Mouse (Mus musculus) monocyte, adult 5-6 weeks (primary cell): ENCODE results near the gene Faf1. TPM values are rescaled to one million over a fixed set of nuclear protein-coding genes. Genes with fewer than 3 reads are reported as not detected.
A peak's percentile ranks its signal among the peaks of the same experiment; 100 is the strongest.

Experiments used
- ATAC-seq: fragments of 153-309, 156-312 bp; replicated peaks from 2 replicates; pipeline ENCODE4 v1.8.0; 2017; ENCODE audit warnings: mild to moderate bottlenecking; ENCODE audit not compliant: low TSS enrichment, insufficient number of reproducible peaks, severe bottlenecking, poor library complexity, low FRiP score
- total RNA-seq: library from RNA; stranded (forward); fragments of 200-1000, 200-491, 200-594 nt; gene quantifications from 3 replicates; pipeline ENCODE4 v1.2.3, GENCODE M21; 2017

Gene Faf1
- total RNA-seq, 1 experiment from 2014 or later: 38.0 TPM

DNA sequence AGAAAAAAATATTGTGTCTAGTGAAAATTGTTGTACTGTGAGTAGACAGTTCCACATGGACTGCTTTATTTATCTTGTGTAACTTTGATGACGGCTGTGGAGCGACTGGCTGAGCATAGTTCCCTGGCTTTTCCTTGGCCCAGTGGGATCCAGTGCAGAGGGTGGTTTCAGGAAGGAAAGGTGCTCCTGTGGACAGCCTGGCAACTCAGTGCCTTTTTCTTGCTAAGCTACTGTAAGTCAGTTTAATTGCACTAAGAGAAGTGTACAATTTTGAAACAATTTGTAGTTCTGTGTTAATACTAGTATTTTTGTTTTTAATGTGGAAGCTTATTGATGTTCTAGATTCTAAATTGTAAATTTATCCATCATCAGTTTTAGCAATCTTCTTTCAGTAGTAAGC is 83.5 kb downstream of the Faf1 start:
- ATAC-seq: no peak

DNA sequence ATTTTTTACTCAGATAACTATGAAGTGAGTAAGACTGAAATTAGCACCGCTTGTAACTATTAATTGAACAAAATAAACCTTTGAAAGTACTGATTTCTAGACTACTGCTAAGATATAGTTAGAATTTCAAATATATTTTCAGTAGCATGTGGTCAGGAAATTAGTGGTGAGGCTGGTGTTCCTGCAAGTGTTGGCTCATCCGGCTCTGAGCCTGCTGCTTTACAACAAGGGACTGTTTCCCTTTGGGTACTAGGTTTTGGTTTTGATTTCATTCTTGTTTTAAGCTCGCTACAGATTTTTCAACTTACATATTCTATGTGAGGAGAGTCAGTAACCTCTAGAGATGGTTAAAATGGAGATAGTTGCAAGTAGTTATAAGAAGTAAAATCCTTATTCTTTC is 84.1 kb downstream of the Faf1 start:
- 0 out of 2 replicates have a peak, but pooled peaks have one; percentile 56 for ATAC-seq

DNA sequence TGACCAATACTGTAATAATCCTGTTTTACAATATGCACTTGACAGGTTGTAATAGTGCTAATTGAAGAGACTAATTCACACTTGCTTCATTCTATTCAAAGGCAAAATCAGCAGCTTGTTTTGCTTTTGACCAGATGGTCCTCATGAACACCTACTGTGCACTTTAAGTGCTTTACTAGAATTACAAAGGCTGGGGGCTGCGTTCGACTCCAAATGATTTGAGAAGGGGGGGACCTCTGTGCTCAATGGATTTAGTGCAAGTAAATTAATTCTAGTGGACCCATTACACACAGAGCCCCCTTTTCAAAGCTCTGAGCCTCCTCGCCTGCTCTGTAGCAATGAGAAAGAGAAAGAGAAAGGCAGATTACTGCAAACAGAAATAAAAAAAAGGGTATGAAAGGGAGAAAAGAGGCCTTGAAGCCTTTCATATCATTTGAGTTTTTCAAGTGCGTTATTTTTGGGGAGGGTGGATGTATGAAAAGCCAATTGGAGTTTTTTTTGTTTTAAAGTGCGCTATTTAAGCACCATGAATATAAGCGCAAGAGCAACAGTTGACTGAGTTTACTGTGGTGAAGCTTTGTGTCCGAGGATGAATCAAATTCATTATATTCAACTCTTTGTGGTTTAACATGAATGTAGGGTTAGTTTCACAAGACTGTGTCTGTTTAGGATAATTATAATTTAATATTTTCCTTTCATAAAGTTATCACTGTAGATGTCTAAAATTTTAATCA is 86.5 kb downstream of the Faf1 start:
- ATAC-seq: no peak

DNA sequence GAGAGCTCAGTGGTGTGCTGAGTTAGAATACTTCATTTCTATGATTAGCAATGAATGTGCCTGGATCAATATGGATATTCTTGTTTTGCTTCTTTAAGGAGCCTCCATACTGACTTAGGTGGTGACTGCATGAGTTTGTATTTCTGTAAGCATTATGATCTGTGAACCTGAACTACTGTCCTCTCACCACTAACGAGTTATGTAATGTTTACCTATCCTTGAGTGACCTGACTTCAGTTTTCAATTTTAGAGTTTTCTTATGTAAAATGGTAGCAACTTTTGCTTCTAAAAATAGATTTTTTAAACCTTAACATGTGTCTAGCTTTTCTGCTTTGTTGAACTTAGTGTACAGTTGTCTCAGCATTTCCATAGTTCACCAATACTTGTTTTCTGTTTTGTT is 92.7 kb downstream of the Faf1 start:
- ATAC-seq: no peak

DNA sequence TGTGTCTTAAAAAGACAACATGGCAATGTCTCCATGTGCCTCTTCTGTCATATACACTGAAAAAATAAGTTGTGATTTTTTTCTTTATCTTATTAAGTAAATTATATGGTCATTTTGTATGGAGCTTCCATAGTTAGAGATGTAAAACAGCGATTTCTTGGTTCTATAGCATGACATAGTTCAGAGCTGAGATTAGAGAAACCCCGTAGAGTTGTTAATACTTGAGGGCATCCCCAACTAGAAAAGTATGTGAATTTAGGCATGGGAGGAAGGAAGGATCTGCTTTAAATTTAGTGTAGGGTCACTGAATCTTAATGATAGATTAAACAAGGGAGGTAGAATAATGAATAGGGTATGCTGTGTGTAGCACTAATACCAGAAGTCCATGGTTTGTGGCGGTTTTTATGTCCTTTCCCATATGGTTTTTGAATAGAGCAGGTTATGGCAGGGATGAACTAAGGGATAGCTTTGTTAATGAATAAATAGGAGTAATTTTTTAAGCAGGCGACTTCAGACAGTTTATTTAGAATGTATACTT is 106.3 kb downstream of the Faf1 start:
- no peak for ATAC-seq

DNA sequence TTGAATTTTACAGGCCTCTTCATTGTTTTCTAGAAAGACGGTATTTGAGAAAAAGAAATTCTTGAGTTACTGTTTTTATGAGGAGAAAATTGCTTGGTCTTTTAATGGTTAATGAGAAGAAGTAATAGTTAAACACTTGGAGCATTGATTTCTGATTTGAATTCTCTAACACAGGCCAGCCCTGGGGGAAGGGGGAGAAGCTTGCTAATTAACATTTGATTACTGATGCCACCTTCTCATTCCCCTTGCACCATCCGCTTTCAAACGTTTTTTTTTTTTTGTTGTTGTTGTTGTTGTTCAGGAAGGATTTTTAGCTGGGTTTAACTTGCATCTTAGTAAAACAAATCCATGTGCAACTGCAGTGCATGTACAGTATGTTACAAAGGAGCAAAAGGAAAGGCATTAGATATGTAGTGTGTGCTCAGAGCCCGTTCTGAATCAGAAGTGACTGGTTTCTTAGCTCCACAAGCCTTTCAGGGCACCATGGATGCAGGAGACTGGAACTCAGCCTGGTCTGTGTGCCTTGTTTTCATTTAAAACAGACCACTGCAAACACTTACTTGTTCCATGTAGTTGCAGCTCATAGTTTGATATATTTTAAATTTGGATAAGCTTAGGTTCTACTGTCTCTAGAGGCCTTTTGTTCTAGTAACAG is 113.1 kb downstream of the Faf1 start:
- ATAC-seq: no peak

DNA sequence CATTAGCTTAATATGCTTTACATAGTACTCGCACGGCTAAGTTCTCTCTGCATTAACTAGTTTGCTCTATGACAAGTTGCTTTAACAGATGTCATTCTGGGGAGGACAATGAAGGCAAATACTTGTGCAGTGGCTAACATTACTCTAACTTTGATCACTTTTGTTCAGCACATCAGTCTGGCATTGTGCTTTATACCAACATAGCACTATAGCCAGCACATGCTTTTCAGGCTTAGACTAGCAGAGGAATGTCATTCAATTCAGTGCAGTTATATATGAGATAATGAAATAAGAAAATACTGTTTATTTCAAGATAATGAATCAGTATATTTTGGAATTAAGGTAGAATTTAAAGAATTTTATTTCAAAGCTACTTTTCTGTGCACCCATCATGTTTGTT is 115.9 kb downstream of the Faf1 start:
- no peak for ATAC-seq

DNA sequence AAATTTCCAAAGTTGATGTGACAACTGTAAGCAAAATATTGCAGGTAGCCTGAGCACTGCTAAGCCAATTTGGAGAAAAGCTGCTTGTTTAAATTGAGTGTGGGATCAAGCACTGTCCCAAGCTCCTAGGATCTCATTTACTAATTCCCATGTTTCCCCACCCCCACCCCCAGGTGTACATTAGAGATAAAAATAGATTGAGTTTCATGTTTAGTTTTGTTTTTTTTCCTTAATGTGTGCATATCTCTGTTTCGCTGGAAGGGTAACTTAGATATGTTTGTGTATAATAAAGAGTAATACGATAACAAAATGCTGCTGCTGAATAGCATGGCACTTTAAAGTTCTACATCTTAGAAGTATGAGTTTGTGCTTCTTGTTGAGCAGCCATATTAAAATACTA is 116.7 kb downstream of the Faf1 start:
- ATAC-seq: no peak

DNA sequence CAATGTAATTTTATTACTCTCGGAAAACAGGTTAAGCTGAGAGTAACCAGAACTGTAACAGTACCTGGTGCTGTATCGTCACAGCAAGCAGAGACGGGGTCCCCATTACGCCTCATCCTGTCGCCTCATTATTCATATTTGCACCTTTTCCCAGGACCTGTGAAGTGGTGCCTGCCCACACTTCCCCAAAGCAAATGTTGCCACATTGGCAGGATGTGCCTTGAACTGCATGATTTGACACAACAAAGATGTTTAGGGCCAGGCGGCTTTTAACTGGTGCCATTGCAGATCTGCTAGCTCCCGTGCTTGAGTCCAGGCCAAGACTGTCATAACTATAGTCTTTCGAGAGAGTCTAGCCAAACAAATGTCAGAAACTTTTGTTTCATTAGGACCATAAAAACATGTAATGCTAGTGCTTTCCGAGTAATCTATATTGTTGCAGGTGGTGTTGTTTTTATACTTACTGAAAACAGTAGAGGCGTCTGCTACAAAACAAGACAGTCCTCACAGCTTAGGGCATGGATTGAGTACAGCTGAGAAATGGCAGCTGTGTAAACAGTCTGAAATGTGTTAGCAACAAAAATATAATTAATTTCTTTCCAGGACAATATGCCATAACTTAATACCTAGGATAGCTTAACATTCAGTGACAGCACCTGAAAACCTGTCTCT is 121.3 kb downstream of the Faf1 start:
- no peak for ATAC-seq

DNA sequence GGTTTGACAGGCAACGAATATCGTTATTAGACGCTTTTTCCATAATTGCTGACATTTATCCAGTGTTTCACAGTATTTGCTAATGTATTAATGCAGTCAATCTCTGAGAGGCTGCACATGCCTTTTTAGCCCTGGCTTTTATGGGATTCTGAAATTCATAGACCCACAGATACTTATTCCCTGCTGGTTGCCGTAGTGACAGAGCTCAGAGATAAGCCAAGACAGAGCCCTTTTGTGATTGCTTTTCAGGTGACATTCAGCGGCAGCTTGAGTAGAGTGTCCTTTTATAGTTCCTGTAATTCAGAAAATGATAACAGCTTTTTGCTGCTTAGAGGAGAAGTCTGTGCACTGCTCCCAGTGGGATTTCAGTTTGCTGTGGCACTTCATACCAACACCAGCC is 130.0 kb downstream of the Faf1 start:
- no peak for ATAC-seq

DNA sequence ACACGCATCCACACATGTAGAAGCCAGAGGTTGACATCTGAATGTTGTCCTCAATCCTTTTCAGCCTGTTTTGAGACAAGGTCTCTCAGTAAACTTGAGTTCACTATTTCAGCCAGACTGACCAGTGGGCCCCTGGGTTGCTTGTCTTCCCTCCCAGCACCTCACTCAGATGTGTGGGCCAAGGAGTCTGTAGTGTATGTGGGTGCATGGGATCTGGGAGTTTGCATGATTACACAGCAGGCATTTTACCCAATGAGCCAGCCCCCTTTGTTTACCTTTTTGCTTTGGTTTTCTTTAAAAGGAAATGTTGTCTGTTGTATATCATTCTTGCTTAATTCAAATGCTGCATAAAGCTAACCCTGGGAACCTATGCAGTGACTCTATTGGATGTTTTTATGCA is 138.8 kb downstream of the Faf1 start:
- ATAC-seq: no peak

DNA sequence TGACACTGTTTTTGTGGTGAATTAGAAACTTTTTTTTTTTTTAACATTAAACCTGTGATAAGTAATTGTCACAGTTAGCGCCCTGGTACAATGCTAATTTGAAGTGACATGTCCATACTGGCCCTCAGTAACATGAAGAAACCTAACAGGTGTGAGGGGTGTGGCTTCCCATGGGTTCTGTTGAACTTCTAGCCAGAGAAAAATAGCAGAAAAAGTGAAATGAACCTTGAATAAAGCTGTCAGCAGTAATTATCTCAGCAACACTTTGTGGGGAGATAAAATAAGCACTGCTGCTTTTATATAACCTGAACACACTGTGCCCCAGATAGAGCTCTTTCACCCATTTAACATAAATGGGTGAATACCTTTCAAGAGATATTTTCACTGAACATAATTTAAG is 139.2 kb downstream of the Faf1 start:
- ATAC-seq: no peak

DNA sequence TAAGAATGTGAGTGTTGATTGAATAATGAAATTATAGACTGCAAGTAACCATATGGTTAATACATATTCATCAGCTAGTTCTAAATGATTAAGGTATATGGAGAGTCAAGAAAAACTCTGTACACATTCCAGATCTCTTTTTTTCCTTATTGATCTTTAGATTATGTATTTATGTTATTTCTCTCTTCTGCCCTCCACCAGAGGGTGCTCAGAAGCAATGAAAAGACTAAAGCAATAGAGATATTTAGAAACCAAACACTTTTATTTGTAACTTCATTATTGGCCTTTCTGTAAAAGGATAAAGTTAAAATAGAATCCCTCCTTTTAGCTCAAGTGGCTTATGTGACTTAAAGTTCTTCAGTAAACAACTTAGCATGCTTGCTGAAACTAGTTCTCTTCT is 143.1 kb downstream of the Faf1 start:
- no peak for ATAC-seq

DNA sequence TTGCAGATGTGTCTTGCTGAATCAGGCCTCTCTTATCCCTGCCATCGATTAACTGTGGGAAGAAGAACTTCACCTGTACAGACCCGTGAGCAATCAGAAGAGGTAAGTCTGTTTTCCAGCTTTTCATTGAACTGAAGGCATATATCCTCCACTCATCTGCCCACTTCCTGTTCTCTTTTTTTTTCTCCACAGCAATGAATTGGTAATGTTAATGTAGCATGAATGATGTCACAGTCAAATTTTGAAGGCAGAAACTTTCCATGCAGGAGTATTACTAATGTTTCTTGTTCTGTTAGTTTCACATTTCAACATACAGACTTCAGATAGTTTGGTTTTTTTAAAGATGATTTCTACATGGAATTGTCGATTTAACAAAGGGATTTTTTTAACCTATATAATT is 153.4 kb downstream of the Faf1 start:
- no peak for ATAC-seq

DNA sequence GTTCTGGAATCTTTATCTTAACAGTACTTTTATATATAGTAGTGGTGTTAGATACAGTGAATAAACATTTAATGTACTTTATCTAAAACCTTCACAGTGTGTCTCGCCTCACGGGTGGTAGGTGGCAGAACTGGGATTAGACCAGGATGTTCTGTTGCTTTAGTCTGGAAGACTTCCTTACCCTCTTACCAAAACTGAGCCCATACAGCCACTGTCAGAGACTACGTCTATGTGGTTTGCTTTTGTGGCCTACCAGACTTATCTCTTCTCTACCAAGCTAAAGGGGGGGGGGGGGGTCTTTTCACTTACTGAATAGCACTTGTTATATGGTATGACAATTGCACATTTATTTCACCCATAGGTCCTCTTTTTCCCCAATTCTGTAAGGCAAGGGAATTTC is 181.5 kb downstream of the Faf1 start:
- no peak for ATAC-seq

DNA sequence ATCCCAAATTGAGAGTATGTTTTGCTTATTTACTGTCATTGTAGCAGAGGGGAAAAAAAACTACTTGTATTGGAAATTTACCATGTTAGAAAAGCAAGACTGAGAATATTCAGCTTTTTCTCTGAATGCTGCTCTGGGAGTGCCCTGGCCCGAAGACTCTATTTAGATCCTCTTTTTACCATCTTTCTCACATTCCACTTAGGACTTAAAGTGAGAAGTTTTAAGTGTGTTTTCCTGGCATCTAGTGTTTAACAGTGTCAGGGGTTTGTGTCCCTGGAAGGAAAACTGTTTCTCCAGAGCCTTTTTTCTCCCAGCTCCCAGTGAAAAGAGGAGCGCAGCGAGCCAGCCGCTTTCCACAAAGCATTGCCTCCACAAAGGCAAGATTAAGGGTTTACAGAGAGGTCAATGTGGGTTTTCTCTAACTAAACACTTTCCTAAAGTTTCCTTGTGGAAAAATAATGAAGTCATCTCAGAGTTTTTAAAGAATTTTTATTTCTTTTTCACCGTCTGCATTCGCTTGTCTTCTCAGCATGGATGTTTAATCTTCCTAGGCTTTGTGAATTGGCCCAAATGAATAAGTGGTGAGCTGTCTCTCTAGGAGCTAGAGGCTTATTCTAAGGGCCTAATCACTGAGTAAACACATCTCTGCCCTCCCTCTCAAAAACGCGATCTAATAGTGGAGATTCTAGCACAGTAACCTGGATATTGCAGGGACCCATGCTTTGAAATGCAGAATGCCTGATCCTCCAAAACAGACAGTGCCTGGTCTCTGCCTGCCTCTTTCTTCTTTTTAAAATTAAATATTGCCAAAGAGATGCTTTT is 182.4 kb downstream of the Faf1 start:
- ATAC-seq: no peak

DNA sequence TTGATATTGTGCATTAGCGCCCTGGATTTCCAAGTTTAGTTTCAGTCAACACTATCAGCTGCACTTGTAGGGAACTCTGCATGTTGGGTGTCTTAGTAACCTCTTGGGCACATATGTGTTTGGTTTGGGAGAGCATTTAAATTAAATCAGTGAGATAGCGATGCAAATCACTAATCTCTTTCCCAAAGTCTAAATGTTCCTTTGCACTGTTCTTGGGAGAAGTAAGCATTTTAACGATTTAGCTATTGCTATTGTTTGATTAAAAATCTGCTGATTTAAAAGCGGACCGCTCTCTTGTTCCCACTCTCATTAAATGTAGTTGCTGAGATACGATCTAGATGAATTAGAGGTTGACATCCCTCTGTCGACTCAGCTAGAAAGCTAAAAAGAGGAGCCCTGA is 183.0 kb downstream of the Faf1 start:
- no peak for ATAC-seq

DNA sequence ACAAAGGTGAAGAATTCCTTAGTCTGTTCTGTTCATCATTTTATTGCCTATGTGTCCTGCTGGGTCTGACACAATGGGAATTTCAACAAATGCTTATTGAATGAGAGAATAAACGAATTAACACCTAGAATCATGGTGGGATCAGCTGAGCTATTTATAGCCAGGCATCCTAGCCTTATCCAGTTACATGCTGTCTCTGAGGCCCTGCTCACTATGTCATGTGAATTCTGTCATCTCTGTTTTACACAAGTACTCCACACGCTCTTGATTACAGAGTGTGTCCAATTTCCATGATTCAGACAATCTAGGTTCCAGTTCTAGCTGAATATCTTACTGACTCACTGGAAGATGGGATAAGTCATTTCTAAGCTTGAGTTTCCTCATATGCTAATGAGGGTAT is 183.9 kb downstream of the Faf1 start:
- ATAC-seq: no peak

DNA sequence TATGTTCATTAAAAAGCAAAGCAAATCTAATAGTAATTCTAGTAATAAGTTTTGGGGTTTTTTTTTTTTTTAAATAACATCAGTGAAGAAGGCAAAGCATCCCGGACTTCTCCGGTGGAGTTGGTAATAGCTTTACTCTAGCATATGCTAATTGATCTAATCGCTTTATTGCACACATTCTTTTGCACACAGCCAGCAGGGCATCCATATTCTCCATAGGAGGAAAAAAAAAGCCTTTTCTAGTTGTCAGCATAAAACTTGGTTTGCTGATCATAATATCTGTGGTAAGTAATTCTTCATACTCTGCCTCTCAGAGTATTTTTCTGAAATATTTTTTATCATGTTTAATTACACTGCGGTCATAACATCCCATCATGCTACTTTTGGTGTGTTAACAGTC is 185.9 kb downstream of the Faf1 start:
- ATAC-seq: no peak
